Mouse (Mus musculus) Muller cell, postnatal 12 days (primary cell): ENCODE measurements at regions not wholly inside any gene's neighbourhood (a gene's known extent, or its start where the extent isn't known, plus 50 kb on each side); places are given as distances from the start of the nearest gene placed in this dataset.
"Not testable (repeated sequence)": the region's sequence is repeated elsewhere in the genome, so short reads cannot be mapped to it uniquely, and the experiment has no call there.

Source experiments
- DNase-seq: peaks from one replicate; pipeline ENCODE4 v3.0.0-alpha.2; 2015; ENCODE audit errors: inconsistent ontology term

- DNase-seq: no peak
Observed at GRCm38 (mm10) chrX:12294941-12295340, 134.8 kb upstream of the Bcor start.

- no peak for DNase-seq
Observed at GRCm38 (mm10) chrX:12296264-12297053, 136.3 kb upstream of the Bcor start.

GRCm38 (mm10) chrX:12298609-12299008, 138.5 kb upstream of the Bcor start:
- no peak for DNase-seq

GRCm38 (mm10) chrX:12299236-12299635, 139.1 kb upstream of the Bcor start:
- no peak for DNase-seq

GRCm38 (mm10) chrX:12304678-12305077, 144.5 kb upstream of the Bcor start:
- DNase-seq: no peak

GRCm38 (mm10) chrX:12306940-12307339, 146.8 kb upstream of the Bcor start:
- no peak for DNase-seq

- no peak for DNase-seq
Observed at GRCm38 (mm10) chrX:12312534-12312933, 152.4 kb upstream of the Bcor start.

- DNase-seq: no peak
Observed at GRCm38 (mm10) chrX:12315658-12316057, 155.5 kb upstream of the Bcor start.

GRCm38 (mm10) chrX:12317488-12317887, 157.3 kb upstream of the Bcor start:
- DNase-seq: not testable (repeated sequence)

- DNase-seq: no peak
Observed at GRCm38 (mm10) chrX:12318848-12319651, 158.9 kb upstream of the Bcor start.

GRCm38 (mm10) chrX:12322453-12322852, 162.3 kb upstream of the Bcor start:
- DNase-seq: peak; percentile 64

- no peak for DNase-seq
Observed at GRCm38 (mm10) chrX:12323268-12323667, 163.1 kb upstream of the Bcor start.

- DNase-seq: peak; percentile 1
Observed at GRCm38 (mm10) chrX:12323812-12324211, 163.7 kb upstream of the Bcor start.

GRCm38 (mm10) chrX:12327464-12327863, 167.3 kb upstream of the Bcor start:
- no peak for DNase-seq

- DNase-seq: no peak
Observed at GRCm38 (mm10) chrX:12340561-12340960, 180.4 kb upstream of the Bcor start.

GRCm38 (mm10) chrX:12341356-12341965, 181.3 kb upstream of the Bcor start:
- DNase-seq: peak; percentile 11

GRCm38 (mm10) chrX:12344805-12345555, 184.8 kb upstream of the Bcor start:
- no peak for DNase-seq

GRCm38 (mm10) chrX:12346856-12347255, 186.7 kb upstream of the Bcor start:
- peak; percentile 56 for DNase-seq

- DNase-seq: no peak
Observed at GRCm38 (mm10) chrX:12348117-12348516, 188.0 kb upstream of the Bcor start.

GRCm38 (mm10) chrX:12354875-12355274, 194.7 kb upstream of the Bcor start:
- DNase-seq: no peak

- no peak for DNase-seq
Observed at GRCm38 (mm10) chrX:12358026-12358425, 197.9 kb upstream of the Bcor start.
